Mouse (Mus musculus) T-helper 17 cell (primary cell): ENCODE measurements around the gene Phc3.

Source experiments
- in situ Hi-C, 2 experiments: fragments of 300-600 bp; cut with MboI, MseI; formaldehyde crosslinking; loops; 1 replicate in 1 of 2; 2 replicates in 1 of 2; pipeline ENCODE4 v1.15.1; 2025; ENCODE audit warnings: high pct_unique_total_duplicates in 2 of 2

The Phc3 gene

GRCm38 (mm10) chr3:30981616-30982380 lies 12.6 kb upstream of the Phc3 start:
- in situ Hi-C loops, result loop anchor here in 1 of 2 experiments (5.0 kb wide), 1 partner anchor 56 kb away; no protein-coding TSS in a partner anchor

- in situ Hi-C loops, result loop anchor here in 1 of 2 experiments (10.0 kb wide), 1 partner anchor 372 kb away; the partner anchor contains the start of gene Mynn
These were observed 7.9 kb upstream of the Phc3 start for GRCm38 (mm10) chr3:30976991-30977603.

GRCm38 (mm10) chr3:30975102-30975754 lies 6.0 kb upstream of the Phc3 start:
- in situ Hi-C loops, result loop anchor here in 1 of 2 experiments (10.0 kb wide), 1 partner anchor 370 kb away; the partner anchor contains the start of gene Mynn

DNA sequence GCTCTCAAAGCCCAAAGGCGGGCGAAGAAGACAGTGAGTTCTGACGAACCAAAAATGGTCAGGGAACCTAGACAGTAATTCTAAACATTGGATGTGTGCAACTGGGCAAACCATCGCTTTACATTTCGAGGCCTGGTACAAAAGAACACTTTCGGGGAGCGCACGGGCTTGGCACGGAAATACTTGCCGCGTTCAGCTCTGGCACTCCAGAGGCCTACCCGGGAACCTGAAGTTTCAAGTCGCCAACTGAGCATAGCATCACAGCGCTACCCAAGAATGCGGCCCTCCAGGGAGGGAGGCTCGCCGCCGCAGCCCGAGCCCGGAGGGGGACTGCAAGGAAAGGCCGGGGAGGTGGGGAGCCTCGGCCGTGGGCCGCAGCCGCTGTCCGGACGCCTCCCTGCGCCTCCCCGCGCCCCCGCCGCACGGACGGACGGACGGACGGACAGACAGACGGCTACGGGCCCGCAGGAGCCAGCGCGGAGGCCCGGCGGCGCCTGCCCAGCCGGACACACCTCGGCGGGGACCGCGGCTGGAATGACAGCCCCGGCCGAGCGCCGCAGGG lies 603 bp downstream of the Phc3 start:
- in situ Hi-C loops, result loop anchor here in 1 of 2 experiments (10.0 kb wide), 1 partner anchor 166 kb away; no protein-coding TSS in a partner anchor

DNA sequence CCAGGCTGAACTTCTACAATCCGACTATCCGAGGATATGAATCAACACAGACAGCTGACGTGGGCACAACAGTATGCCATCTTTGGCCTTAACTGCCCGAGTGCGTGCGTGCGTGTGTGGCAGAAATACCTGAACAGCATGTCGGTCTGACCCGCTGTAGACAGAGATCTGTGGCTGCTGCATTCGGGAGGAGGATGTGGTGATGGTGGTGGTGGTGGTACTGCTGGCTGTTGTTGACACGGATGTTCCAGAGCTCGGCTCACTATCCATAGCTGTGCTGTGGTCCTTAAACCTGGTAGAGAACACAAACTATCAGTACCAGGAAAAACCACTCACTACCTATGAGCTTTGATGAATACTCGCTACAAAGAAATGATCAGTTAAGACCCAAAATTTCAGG lies 3.6 kb downstream of the Phc3 start:
- in situ Hi-C loops, result loop anchor here in 1 of 2 experiments (10.0 kb wide), 1 partner anchor 169 kb away; no protein-coding TSS in a partner anchor

- in situ Hi-C loops, result loop anchor here in 1 of 2 experiments (10.0 kb wide), 1 partner anchor 171 kb away; no protein-coding TSS in a partner anchor
These were observed 5.0 kb downstream of the Phc3 start for GRCm38 (mm10) chr3:30964216-30964615.

DNA sequence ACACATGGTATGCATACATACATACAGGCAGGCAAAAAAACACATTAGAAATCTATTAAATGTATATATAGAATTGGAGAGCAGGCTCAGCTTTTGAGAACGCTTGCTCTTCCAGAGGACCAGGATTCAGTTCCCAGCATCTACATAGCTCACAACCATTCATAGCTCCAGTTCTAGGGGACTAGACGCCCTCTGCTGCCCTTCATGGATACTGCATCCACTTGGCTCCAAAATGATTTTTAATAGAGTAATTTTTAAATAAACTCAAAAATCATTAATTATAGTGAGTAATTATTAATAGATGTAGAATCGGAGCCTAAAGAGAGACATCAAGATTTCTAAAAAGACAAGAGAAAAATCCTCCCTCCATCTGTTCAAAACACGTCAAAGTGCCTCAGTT lies 6.1 kb downstream of the Phc3 start:
- in situ Hi-C loops, result loop anchor here in 1 of 2 experiments (10.0 kb wide), 1 partner anchor 172 kb away; no protein-coding TSS in a partner anchor

DNA sequence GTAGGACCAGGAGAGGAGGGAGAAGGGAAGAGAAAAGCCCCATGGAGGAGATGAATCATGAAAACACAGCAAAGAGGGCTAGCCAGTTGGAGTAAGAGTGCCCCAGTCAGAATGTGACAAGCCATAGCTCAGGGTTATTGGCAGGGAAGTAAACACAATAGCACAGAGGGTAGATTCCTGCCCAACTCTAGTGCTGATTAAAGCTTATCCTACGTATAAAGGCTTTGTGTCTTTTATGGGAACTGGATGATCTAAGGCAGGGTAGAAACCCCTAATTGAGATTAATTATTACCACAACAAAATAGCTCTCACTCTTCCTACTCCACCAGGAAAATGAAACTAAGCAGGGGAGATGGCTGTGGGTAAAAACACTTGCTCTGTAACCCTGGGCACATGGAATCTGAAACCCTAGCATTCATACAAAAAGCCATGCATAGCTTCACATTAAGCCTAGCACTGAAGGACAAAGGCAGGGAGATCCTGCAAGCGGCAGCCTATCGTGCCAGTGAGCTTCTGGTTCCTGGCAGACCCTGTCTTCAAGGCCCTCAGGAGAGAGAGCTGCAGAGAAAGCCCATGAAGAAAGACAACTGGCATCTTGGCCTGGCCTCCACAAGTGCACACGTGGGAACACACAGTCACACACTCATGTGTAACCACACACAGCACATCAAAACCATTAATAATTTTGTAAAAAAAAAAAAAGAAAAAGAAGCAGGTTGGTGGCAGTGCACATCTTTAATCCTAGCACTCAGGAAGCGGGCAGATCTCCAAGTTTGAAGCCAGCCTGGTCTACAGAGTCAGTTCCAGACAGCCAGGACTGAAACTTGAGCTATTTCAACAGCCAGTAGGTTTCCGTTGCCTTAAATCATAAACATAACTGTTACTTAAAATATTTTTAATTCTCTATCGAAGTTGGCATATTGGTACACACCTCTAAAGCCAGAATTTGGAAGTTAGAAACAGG lies 9.1 kb downstream of the Phc3 start:
- in situ Hi-C loops, result loop anchor here in 1 of 2 experiments (10.0 kb wide), 1 partner anchor 175 kb away; no protein-coding TSS in a partner anchor

DNA sequence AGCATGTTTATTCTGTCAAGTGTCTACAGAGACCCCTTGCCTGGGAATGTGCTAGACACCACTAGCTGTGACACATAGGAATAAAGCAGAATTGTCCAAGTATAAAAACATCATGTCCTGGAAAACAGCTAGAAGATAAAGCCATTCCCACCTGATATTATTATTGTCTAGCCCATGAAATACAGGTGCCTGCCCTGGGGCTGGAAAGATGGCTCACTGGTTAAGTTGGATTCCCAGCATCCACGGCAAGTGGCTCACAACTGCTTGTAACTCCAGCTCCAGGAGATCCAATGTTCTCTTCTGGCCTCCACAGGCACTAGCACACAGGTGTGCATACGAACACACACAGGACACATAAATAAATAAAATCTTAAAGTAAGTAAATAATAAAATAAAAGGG lies 10.5 kb downstream of the Phc3 start:
- in situ Hi-C loops, result no loop called here

DNA sequence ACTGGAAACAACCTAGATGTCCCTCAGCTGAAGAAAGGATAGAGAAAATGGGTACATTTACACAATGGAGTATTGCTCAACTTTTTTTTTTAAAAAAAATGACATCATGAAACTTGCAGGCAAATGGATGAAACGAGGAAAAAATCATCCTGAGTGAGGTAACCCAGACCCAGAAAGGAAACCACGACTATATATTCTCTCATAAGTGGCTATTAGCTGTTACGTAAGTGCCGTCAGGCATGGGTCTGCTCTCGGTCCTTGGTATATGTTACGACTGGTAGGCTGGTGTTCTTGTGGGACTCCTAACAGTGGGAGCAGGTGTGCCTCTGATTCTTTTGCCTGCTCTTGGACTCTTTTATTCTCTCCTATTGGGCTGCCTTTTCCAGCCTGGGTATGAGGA lies 12.9 kb downstream of the Phc3 start:
- in situ Hi-C loops, result no loop called here

DNA sequence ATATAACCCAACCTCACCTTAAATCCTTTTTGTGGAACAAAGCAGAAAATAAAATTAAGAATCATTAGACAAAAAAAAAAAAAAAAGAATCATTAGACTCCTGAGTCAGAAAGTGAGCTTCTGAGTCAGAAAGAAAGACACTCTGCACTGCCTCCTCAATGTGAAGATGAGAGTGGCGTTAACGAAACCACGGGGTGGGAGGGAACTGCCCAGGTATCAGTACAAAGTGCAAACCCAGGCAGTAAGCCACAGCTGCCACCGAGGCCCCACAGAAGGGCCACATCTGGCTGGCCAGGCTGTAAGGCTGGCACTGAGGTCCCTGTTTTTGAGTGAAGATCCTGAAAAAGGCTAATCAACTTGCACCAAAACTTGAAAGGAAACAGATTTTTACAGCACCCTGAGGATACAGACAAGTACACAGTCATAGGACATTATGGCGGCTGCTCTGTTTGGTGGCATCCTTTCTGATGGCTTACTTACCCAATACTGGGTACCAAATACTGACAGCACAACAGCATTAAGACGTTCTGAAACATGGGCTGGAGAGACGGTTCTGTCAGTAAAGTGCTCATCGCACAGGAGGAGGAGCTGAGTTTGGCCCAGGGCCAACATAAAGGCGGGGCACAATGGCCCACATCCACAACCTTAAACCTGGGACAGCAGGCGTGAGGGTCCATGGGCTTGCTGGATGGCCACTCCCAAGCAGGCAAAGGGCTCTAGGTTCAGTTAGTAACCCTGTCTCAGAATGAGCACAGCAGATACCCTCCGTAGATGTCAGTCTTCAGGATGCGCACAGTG lies 16.7 kb downstream of the Phc3 start:
- in situ Hi-C loops, result no loop called here

GRCm38 (mm10) chr3:30951652-30952051 lies 17.6 kb downstream of the Phc3 start:
- in situ Hi-C loops, result no loop called here

DNA sequence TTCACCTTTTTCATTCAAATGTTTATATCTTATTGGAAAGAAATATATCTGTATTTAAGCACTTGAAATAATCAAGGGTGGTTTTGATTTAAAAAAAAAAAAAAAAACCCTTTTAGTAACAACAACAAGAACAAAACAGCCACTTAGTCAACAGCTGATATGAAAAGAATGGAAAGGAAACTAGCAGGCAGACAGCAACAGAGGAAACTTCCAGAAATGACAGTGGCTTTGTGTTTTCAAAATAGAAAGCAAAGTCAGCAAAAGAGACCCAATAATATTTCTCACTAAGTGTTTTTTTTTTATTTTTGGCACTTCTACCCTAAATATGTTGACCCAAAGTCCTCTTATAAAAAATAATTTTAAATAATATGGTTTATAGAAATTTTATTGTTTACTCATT lies 34.8 kb downstream of the Phc3 start:
- in situ Hi-C loops, result no loop called here

GRCm38 (mm10) chr3:30929828-30930227 lies 39.4 kb downstream of the Phc3 start:
- in situ Hi-C loops, result no loop called here

GRCm38 (mm10) chr3:30927664-30928063 lies 41.6 kb downstream of the Phc3 start:
- in situ Hi-C loops, result no loop called here

- in situ Hi-C loops, result no loop called here
These were observed 52.1 kb downstream of the Phc3 start for GRCm38 (mm10) chr3:30917160-30917559.

DNA sequence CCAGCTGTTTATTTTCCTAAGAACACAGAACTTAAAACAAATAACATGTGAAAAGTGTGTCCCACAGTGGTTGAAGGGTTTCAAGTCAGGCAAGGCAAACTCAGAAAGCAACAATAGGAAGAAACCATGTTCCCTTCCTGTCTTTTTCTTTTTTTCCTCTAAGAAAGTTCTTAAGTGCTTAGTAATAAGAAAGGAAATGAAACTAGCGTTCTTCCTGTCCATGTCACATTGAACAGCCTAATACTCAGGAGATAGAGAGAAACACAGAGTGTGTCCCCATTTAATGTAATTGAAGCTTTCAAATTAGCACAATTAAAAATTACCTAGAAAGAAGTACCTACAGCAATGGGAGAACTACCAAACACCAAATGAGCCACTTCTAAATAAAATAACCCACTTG lies 64.6 kb downstream of the Phc3 start:
- in situ Hi-C loops, result no loop called here

- in situ Hi-C loops, result no loop called here
These were observed 69.8 kb downstream of the Phc3 start for GRCm38 (mm10) chr3:30899407-30899806.

- in situ Hi-C loops, result no loop called here
These were observed 72.5 kb downstream of the Phc3 start for GRCm38 (mm10) chr3:30896721-30897120.

DNA sequence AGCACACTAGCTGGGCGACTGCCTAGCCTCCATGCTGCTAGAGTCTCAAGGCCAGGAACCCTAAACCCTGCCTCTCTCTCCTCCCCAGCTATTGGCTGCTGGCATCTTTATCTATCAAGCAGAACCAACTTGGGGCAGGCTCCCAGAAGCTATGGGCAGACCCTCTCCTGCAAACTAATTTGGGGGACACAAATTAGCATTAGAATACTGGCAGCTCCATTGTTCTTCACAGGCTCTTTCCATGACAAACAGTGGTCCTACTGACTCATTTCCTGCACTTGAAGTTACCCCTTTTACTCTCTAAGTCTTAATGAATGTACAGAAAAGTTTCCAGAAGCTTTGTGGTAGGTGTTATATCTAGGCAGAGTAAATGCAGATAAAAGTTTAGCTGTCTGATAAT lies 80.2 kb downstream of the Phc3 start:
- in situ Hi-C loops, result no loop called here
